Mouse (Mus musculus) embryonic facial prominence, embryonic 14.5 days (tissue): ENCODE data around the gene 5430427O19Rik. TPM values are rescaled to one million over a fixed set of nuclear protein-coding genes. Genes with fewer than 3 reads are reported as not detected.

Experiments
- polyA plus RNA-seq: library from polyadenylated mRNA; unstranded; fragments of >200 nt; fragmentation: Nextera tagmentation; extraction: Ambion mirVana; gene quantifications from 2 replicates; pipeline ENCODE4 v1.2.1, GENCODE M21; 2014

The 5430427O19Rik gene
- polyA plus RNA-seq, 1 experiment from 2014 or later = 0.31 TPM

Other genes starting within 250 kb of the 5430427O19Rik start
- gene Gk, start 93.5 kb upstream of the 5430427O19Rik start, polyA plus RNA-seq = 8.8 and 9.3 TPM in 2 replicates
- gene Samt3, start 173.8 kb downstream of the 5430427O19Rik start, polyA plus RNA-seq = not detected in 2 replicates